Comparison of ENCODE assay signal across 8 mouse cellular contexts in the genomic region with DNA sequence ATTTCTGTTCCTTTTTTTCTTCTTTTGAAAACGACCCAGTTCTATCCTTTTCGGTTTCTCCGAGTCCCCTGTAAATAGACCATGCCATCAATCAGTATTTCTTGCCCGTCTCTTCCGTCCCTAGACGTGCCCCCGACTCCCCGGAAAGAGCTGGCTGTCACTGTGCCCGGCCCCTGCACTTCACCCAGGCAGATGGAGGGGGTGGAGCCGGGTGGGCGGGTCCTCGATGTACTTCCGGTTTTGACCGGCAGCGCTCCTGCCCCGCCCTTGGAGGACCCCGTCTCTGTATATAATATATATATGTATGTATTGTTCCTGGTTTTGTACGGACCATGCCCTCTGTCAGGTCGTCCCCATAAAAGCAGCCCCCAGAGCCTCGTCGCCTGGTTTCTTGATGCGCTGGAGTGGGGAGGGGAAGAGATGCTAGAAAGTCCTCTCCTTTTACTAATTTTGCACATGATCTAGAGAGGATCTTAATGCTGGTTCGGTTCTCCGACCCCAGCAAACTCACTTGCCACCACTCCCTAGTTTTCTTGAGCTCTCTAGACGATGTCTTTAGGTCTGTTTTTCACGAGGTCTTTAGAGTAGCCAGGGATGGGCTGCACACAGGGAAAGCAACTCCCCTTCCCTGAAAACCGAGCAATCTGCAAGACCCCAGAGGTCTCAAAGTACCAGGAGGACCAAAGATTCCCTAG. TPM values are rescaled to one million over a fixed set of nuclear protein-coding genes. Genes with fewer than 3 reads are reported as not detected.
A peak's percentile ranks its signal among the peaks of the same experiment; 100 is the strongest.
DNase-seq lines count a peak whose midpoint lies in the region; ATAC-seq and TF ChIP-seq lines count a peak whose summit lies in the region.

No protein-coding gene starts in this region.

- H3K9me3 ChIP-seq in hindbrain, postnatal 0 days (ENCODE audit: low read length) = no peaks in the 10 kb centered on the region
- no peaks in the 10 kb centered on the region for H3K9me3 ChIP-seq in limb, embryonic 11.5 days (ENCODE audit: control insufficient read depth, low read length)
- no peaks in the 10 kb centered on the region for H3K9me3 ChIP-seq in midbrain, embryonic 10.5 days (replicated peaks)

- H3K4me2 ChIP-seq in hindbrain, postnatal 0 days (ENCODE audit: low read depth, low read length) = peak overlapping the region; percentile 61
- peak overlapping the region; percentile 63 for H3K4me2 ChIP-seq in limb, embryonic 11.5 days (ENCODE audit: low read depth, severe bottlenecking)

- no peaks in the 10 kb centered on the region for H3K27me3 ChIP-seq in hindbrain, postnatal 0 days (ENCODE audit: insufficient read depth, low read length)
- no peaks in the 10 kb centered on the region for H3K27me3 ChIP-seq in limb, embryonic 11.5 days (ENCODE audit: control insufficient read depth, insufficient read depth, low read length)
- no peaks in the 10 kb centered on the region for H3K27me3 ChIP-seq in midbrain, embryonic 10.5 days (ENCODE audit: low read depth, poor library complexity, severe bottlenecking)

- 1% methylated on average over 27 of the region's 27 CpGs for WGBS in hindbrain, postnatal 0 days
- 2% methylated on average over 27 of the region's 27 CpGs for WGBS in limb, embryonic 11.5 days
- 2% methylated on average over 27 of the region's 27 CpGs for WGBS in midbrain, embryonic 10.5 days

- ATAC-seq in common myeloid progenitor, adult 5-6 weeks (replicated peaks; ENCODE audit: low read depth, poor library complexity, severe bottlenecking) = peak; percentile 48
- ATAC-seq in hindbrain, postnatal 0 days = peak; percentile 61
- peak; percentile 44 for ATAC-seq in limb, embryonic 11.5 days (ENCODE audit: insufficient number of reproducible peaks, low FRiP score, low TSS enrichment, low read depth)

- H3K4me3 ChIP-seq in hindbrain, postnatal 0 days (ENCODE audit: low read length) = peak overlapping the region; percentile 30
- peak overlapping the region; percentile 32 for H3K4me3 ChIP-seq in limb, embryonic 11.5 days (ENCODE audit: low read depth, low read length)
- peak overlapping the region; percentile 61 for H3K4me3 ChIP-seq in midbrain, embryonic 10.5 days

- H3K36me3 ChIP-seq in hindbrain, postnatal 0 days (ENCODE audit: insufficient read depth, low read length) = peaks cover 42% of the 10 kb centered on the region
- H3K36me3 ChIP-seq in limb, embryonic 11.5 days (ENCODE audit: control insufficient read depth, insufficient read depth, low read length) = peaks cover 23% of the 10 kb centered on the region
- H3K36me3 ChIP-seq in midbrain, embryonic 10.5 days = peaks cover 44% of the 10 kb centered on the region

- TF ChIP-seq CTCF in hindbrain, postnatal 0 days (IDR thresholded peaks at IDR 0.05; ENCODE audit: low read depth) = no peak; the same call in 1 of the 2 replicates

- peak overlapping the region; percentile 78 for H3K27ac ChIP-seq in hindbrain, postnatal 0 days
- H3K27ac ChIP-seq in limb, embryonic 11.5 days (replicated peaks; ENCODE audit: low read depth, low read length) = peak overlapping the region; percentile 36; the same call in 1 of the 2 replicates
- peak overlapping the region; percentile 86 for H3K27ac ChIP-seq in midbrain, embryonic 10.5 days (replicated peaks)

- peak overlapping the region; percentile 42 for H3K9ac ChIP-seq in hindbrain, postnatal 0 days (replicated peaks; ENCODE audit: low read length)
- H3K9ac ChIP-seq in limb, embryonic 11.5 days (ENCODE audit: low read length) = peak overlapping the region; percentile 51

- intact Hi-C loops in heart, postnatal 25 days (cut with DNase I) = no loop called here

- H3K4me1 ChIP-seq in hindbrain, postnatal 0 days (ENCODE audit: insufficient read depth, low read length) = peaks cover 22% of the 10 kb centered on the region; the same call in 1 of the 2 replicates
- H3K4me1 ChIP-seq in limb, embryonic 11.5 days (ENCODE audit: control insufficient read depth, insufficient read depth, low read length) = peaks cover 21% of the 10 kb centered on the region
- peaks cover 66% of the 10 kb centered on the region for H3K4me1 ChIP-seq in midbrain, embryonic 10.5 days

- DNase-seq in heart, adult 11 months = peak; percentile 98
- no peak for DNase-seq in heart, postnatal 25 days (ENCODE audit: low spot score)
- DNase-seq in gastrocnemius, adult 8-10 months (ENCODE audit: low spot score in 2 of 2) = peak; percentile 71 to 76
- peak; percentile 91 for DNase-seq in hindbrain, postnatal 0 days (ENCODE audit: low spot score)
- DNase-seq in limb, embryonic 11.5 days (ENCODE audit: low spot score) = peak; percentile 87
- DNase-seq in midbrain, embryonic 10.5 days (ENCODE audit: low spot score) = peak; percentile 84
- peak; percentile 70 for DNase-seq in spleen, adult 12 weeks (ENCODE audit: low spot score)

RNA-seq across cellular contexts. Expression of a gene that starts 3.0 kb away (rescaled TPM):
- 1 to 10 TPM; 1.2 to 1.5 TPM for total RNA-seq in heart, postnatal 25 days (2021)
- 15.5 and 16.6 TPM in 2 replicates for total RNA-seq in common myeloid progenitor, adult 5-6 weeks (2017)
- under 1 TPM; 0.24 to 0.62 (median 0.45) TPM for total RNA-seq in gastrocnemius, adult 8-10 months (2022)
- 216 and 223 TPM in 2 replicates for total RNA-seq in hindbrain, postnatal 0 days (2014; rRNA removed)
- 128 and 137 TPM in 2 replicates for polyA plus RNA-seq in hindbrain, postnatal 0 days (2015; fragmentation: Nextera tagmentation; extraction: Ambion mirVana)
- polyA plus RNA-seq in limb, embryonic 11.5 days (2014; fragmentation: Nextera tagmentation; extraction: Ambion mirVana) = 34.1 and 35.6 TPM in 2 replicates
- polyA plus RNA-seq in midbrain, embryonic 10.5 days (2016; fragmentation: Nextera tagmentation; extraction: Ambion mirVana) = 40.8 and 58.6 TPM in 2 replicates

RNA-seq across cellular contexts. Expression of a gene that starts 15.8 kb away (rescaled TPM):
- total RNA-seq in heart, postnatal 25 days (2021) = 10 to 100 TPM; 45.5 to 52.6 TPM
- 145 and 164 TPM in 2 replicates for total RNA-seq in common myeloid progenitor, adult 5-6 weeks (2017)
- total RNA-seq in gastrocnemius, adult 8-10 months (2022) = 10 to 100 TPM; 15.8 to 23.9 (median 19.4) TPM
- 170 and 190 TPM in 2 replicates for total RNA-seq in hindbrain, postnatal 0 days (2014; rRNA removed)
- 18.8 and 19.4 TPM in 2 replicates for polyA plus RNA-seq in hindbrain, postnatal 0 days (2015; fragmentation: Nextera tagmentation; extraction: Ambion mirVana)
- 14.4 and 14.8 TPM in 2 replicates for polyA plus RNA-seq in limb, embryonic 11.5 days (2014; fragmentation: Nextera tagmentation; extraction: Ambion mirVana)
- polyA plus RNA-seq in midbrain, embryonic 10.5 days (2016; fragmentation: Nextera tagmentation; extraction: Ambion mirVana) = 8.6 and 9.0 TPM in 2 replicates

RNA-seq across cellular contexts. Expression of a gene that starts 30.5 kb away (rescaled TPM):
- 100 to 1,000 TPM; 142 to 163 TPM for total RNA-seq in heart, postnatal 25 days (2021)
- total RNA-seq in common myeloid progenitor, adult 5-6 weeks (2017) = not detected in 2 replicates
- total RNA-seq in gastrocnemius, adult 8-10 months (2022) = 100 to 1,000 TPM; 272 to 306 (median 288) TPM
- 0.36 and 0.52 TPM in 2 replicates for total RNA-seq in hindbrain, postnatal 0 days (2014; rRNA removed)
- polyA plus RNA-seq in hindbrain, postnatal 0 days (2015; fragmentation: Nextera tagmentation; extraction: Ambion mirVana) = 0.26 and 0.28 TPM in 2 replicates
- 0.60 and 0.70 TPM in 2 replicates for polyA plus RNA-seq in limb, embryonic 11.5 days (2014; fragmentation: Nextera tagmentation; extraction: Ambion mirVana)
- polyA plus RNA-seq in midbrain, embryonic 10.5 days (2016; fragmentation: Nextera tagmentation; extraction: Ambion mirVana) = 0.20 TPM in 1 of 2 replicates, not detected in the other

RNA-seq across cellular contexts. Expression of a gene that starts 34.5 kb away (rescaled TPM):
- total RNA-seq in heart, postnatal 25 days (2021) = 100 to 1,000 TPM; 377 to 397 TPM
- 1.7 and 3.7 TPM in 2 replicates for total RNA-seq in common myeloid progenitor, adult 5-6 weeks (2017)
- 100 to 1,000 TPM; 484 to 519 (median 495) TPM for total RNA-seq in gastrocnemius, adult 8-10 months (2022)
- 25.0 and 32.0 TPM in 2 replicates for total RNA-seq in hindbrain, postnatal 0 days (2014; rRNA removed)
- polyA plus RNA-seq in hindbrain, postnatal 0 days (2015; fragmentation: Nextera tagmentation; extraction: Ambion mirVana) = 46.8 and 49.0 TPM in 2 replicates
- 19.3 and 20.1 TPM in 2 replicates for polyA plus RNA-seq in limb, embryonic 11.5 days (2014; fragmentation: Nextera tagmentation; extraction: Ambion mirVana)
- polyA plus RNA-seq in midbrain, embryonic 10.5 days (2016; fragmentation: Nextera tagmentation; extraction: Ambion mirVana) = 9.7 and 15.3 TPM in 2 replicates

RNA-seq across cellular contexts. Expression of a gene that starts 39.3 kb away (rescaled TPM):
- total RNA-seq in heart, postnatal 25 days (2021) = not detected
- not detected in 2 replicates for total RNA-seq in common myeloid progenitor, adult 5-6 weeks (2017)
- not detected for total RNA-seq in gastrocnemius, adult 8-10 months (2022)
- total RNA-seq in hindbrain, postnatal 0 days (2014; rRNA removed) = not detected in 2 replicates
- not detected in 2 replicates for polyA plus RNA-seq in hindbrain, postnatal 0 days (2015; fragmentation: Nextera tagmentation; extraction: Ambion mirVana)
- polyA plus RNA-seq in limb, embryonic 11.5 days (2014; fragmentation: Nextera tagmentation; extraction: Ambion mirVana) = not detected in 2 replicates
- not detected in 2 replicates for polyA plus RNA-seq in midbrain, embryonic 10.5 days (2016; fragmentation: Nextera tagmentation; extraction: Ambion mirVana)

Comparison
In these comparisons a context has a peak if more than half of its experiments do, and no peak if none do; other contexts are left out.
1. H3K27ac ChIP-seq: peak in every context shown above with its lines; median percentile 86 in midbrain, embryonic 10.5 days; 78 in hindbrain, postnatal 0 days; 36 in limb, embryonic 11.5 days.
2. RNA of a gene that starts 3.0 kb away (total RNA-seq): 216 to 223 TPM in hindbrain, postnatal 0 days; 15.5 to 16.6 TPM in common myeloid progenitor, adult 5-6 weeks, 1.2 to 1.5 TPM in heart, postnatal 25 days and 0.24 to 0.62 TPM in gastrocnemius, adult 8-10 months; every median in the first group is over 10 times any median in the second.
3. RNA of a gene that starts 30.5 kb away (total RNA-seq): 272 to 306 TPM in gastrocnemius, adult 8-10 months and 142 to 163 TPM in heart, postnatal 25 days; 0.36 to 0.52 TPM in hindbrain, postnatal 0 days and not detected in common myeloid progenitor, adult 5-6 weeks; every median in the first group is over 10 times any median in the second.
4. Peak in every context shown above with its lines, with median percentiles within 50 percentile points of each other: ATAC-seq and H3K4me3 ChIP-seq.